Mouse (Mus musculus): ENCODE measurements at regions not wholly inside any gene's neighbourhood (a gene's known extent, or its start where the extent isn't known, plus 50 kb on each side); places are given as distances from the start of the nearest gene placed in this dataset.
"Not testable (repeated sequence)": the region's sequence is repeated elsewhere in the genome, so short reads cannot be mapped to it uniquely, and the experiment has no call there.

DNA sequence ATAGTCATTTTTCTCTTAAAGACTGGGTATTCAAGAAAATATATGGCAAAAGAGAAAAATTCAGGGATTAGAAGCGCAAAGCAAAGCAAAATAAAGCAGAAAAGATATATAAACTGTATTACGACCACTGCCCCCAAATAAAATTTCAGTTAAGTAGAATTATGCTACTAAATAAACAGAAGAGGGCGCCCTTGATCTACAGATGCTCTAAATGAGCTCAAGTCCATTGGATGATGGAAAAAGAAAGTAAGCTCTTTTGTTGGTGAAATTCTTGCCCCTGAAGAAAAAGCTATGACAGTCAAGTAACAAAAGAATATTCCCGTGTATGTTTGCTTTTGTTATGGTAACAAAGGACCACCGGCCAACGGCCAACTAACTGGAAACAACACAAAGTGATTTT lies 165.5 kb upstream of the Stk26 start:
- peak; percentile 68 for DNase-seq (ENCODE audit: low read depth)

DNA sequence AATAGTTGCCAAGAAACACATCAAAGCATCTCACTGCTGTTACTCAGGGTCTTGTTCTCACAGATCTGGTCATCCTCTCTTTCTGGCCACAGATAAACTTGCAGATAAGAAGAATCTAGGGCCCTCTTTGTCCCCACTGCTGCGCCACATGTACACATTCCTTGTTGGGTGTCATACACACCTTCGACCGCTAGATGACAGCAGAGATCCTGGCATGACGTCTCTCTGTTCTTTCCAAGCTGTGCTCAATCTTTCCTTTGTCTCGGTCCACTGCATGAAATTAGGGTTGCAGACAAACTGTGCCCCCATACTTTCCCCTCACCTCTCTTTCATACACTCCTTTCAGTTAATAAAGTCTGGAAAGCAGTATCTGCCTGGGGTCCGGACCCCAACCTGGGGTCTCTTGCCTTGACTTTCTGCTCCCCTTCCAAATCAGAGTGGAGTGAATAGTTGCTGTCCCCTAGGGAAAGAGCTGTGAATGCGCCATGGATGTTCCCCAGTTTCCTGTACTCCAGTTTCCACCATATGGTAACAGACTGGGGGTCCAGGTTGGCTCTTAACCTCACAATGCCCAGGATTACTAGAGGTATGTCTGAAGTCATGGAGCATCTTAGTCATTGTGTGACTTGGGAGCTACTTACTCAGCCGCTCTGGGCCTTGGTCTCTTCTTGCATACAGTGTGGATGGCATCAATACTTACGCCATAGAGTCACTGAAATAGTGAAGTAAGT lies 182.8 kb upstream of the Stk26 start:
- peak; percentile 61 for DNase-seq (ENCODE audit: low read depth)

DNA sequence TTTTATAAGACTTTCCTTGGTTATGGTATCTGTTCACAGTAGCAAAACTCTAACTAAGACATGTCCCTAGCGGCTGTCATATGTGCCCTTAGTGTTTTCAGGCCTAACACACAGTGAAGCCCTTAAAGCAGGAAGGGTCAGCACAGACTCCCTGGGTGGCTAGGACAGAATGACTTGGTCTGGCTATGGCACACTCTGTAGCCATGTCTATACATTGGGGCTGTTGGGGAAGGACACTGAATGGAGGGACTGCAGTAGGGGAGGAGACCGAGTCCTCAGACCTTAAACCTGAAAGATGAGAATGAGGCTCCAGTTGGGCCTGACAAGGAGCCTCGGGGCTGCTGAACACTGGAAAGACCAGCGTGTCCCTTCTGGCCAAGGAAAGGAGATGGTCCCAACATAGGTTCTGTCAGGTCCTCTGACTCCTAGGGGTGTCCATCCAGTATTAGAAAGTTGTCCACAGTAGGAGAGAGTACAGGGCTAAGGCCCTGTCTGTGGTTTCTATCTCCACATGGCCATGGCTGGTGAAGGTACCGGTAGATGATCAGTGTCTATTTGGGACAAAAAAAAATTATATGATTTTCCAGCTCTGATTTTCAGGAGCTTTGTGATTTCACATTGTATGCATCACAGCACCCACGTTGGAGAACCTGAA lies 183.5 kb upstream of the Stk26 start:
- no peak for DNase-seq (ENCODE audit: low read depth)

DNA sequence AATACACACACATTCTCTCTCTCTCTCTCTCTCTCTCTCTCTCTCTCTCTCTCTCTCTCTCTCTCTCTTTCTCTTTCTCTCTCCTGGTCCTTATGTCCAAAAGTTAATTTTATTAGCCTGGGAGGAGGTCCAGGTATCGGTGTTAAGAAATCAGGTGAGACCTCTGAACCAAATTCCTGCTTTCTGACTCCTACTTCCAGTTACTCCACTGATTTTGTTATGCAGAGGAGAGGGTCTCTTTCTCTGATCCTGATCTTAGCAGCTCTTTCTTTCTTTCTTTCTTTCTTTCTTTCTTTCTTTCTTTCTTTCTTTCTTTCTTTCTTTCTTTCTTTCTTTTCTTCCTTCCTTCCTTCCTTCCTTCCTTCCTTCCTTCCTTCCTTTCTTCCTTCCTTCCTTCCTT lies 185.5 kb upstream of the Stk26 start:
- DNase-seq (ENCODE audit: low read depth): not testable (repeated sequence)

DNA sequence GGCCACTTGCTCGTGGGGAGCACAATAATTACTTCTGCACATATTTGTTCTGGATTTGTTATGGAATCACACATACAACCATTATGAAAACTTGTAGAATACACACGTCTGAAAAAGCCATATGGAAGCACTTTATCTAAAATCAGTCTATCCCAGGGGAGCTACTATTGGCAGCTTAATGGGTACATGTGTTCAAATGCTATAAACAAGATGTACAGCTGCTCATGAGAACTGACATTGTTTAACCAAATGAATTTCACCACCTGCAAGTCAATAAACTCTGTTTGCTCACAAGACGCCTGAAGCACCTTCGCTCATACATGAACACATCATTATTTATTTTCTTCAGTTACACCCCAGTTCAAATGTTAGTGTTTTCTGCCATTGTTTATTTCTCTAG lies 199.5 kb upstream of the Stk26 start:
- DNase-seq (ENCODE audit: low read depth): no peak

DNA sequence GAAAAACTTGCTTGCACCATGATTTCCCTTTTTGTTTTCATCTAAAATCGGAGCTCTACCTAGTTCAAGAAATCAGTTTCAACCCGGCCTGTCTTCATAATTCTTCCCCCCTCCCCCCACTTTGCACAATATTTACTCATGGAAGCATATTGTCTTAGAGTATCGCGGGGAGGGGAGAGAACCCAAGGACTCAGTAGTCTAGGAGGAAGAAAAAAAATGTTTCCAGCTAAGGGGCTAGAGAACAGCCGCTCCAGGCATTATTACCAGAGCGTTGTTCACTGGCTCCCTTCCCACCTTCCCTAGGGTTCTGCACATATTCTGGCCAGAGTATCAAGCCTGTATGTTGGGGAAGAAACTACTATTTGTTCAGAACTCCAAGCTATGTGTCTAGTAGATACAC lies 205.2 kb upstream of the Stk26 start:
- no peak for DNase-seq (ENCODE audit: low read depth)

DNA sequence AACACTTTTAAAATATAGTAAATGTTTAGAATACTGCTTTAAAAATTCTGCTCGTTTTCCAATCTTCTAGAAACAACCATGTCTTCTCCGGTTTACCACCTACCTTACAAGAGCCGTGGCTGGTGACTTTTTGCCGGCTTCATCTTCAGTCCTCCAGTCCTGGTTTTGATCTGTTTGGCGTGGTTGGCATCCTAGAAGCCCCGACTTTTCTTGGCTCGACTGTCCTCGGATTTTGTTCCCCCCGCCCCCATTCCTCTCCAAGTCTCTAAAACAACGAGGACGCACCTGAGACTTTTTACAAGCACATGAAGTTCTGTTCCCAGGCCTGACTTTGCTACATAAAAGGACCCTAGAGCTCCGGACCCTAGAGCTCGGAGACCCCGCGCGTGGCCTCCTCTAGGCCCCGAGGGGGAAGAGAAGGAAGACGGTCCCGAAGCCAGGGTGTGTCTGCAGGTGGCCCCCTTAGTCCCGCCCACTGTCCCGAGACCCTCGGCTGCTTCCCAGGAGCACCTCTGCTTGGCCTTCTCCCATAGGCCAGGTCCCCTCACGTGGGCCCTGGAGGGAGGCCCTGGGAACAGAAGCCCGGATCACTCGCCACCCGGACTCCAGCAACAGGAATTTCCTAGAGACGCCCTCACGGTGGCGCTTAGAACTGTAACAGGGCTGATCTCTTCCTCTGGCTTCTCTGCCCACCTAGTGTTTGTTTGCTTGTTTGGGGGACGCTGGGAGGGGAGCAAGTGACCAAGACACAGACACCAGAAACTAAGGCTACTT lies 205.8 kb upstream of the Stk26 start:
- peak; percentile 54 for DNase-seq (ENCODE audit: low read depth)

DNA sequence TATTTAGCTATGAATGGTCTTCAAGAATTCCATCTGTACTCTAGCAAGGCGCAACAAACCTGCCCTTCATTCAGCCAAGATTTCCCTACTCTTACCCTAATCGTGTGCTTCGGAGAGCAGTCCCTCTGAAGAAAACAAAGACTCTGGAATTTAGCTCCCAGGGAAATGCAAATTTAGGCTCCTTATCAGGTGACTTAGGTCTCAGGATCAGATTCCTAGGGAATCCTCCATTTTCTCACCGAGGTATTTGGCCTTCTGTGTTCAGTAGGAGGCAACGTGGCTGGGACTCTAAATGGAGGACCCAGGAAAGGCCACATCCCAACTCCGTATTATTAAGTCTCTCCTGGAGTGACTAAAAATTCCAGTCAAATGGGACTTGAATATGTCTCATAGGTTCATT lies 204.2 kb upstream of the Olfr1324 start:
- no peak for DNase-seq (ENCODE audit: low read depth)

DNA sequence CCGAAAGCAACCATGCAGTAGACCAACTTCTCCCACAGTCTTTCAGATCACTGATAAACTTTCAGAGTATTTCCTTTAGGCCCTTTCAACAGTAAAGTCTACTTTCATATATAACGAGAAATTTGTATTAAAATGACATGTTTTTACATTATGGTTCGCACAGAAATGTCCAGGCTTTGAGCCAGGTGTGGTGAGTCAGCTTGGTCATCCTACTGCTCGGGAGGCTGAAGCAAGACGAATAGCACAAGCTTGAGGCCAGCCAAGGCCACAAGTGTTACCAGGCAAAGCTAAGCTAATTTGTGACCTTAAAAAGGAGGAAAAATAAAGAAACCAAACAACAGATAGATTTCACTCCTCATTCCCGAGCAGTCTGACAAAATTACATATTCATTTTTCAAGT lies 197.0 kb upstream of the Olfr1324 start:
- no peak for DNase-seq (ENCODE audit: low read depth)

DNA sequence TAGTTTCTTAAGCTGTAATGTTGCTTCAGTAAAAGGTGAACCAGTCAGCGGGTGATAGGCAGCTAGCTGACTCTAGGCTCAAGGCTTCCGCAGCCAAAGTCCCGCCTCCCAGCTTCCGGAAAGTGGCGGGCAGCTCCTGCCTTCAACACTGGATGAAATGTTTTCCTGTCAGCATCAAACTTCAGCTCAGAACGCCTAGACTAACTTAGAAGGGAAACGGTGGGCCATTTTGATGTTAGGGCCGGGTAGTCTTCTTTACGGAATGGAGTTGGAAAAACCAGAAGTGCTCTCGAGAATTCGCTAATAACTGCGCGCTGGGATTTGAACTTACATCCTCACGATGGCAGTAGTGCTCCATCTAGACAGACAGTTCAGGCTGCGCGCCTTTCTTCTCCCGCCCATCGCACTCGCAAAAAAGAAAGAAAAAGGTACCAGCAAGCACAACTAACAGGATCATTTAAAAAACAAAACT lies 194.7 kb upstream of the Olfr1324 start:
- no peak for DNase-seq (ENCODE audit: low read depth)

DNA sequence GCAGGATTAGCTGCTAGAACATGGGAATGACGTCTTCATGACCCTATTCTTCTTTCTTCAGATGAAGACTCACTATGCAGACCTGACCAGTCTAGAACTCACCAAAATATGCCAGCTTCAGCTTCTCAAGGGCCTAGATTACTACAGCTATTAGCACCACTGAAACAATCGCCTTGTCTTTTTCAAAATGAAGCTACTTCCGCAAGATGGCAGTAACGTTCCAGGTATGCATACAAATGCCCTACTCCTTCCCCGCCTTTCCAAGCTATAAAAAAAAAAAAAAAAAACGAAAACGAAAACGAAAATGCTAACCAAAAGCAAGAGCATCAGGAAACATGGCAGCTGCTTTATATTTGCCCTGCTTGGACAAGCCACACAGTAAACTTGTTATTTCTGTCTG lies 192.6 kb upstream of the Olfr1324 start:
- no peak for DNase-seq (ENCODE audit: low read depth)

DNA sequence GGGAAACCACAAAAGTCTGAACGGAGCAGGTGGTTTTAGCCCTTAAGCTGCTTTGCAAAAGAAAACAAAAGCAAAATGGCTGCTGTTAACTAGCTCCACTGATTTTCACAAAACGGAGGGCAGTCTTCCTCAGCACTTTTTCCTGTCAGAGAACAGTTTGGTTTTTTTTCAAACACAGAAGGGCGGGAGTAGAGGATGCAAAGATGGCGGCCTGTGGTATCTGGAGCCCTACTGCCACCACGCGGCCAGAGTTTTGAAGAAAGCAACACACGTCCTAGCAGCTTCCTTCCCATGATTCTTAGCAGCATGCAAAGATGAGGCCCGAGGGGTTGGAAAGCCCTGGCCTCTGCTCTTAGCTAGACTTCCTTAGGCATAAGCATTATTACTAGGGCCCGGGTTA lies 191.6 kb upstream of the Olfr1324 start:
- DNase-seq (ENCODE audit: low read depth): peak; percentile 18

DNA sequence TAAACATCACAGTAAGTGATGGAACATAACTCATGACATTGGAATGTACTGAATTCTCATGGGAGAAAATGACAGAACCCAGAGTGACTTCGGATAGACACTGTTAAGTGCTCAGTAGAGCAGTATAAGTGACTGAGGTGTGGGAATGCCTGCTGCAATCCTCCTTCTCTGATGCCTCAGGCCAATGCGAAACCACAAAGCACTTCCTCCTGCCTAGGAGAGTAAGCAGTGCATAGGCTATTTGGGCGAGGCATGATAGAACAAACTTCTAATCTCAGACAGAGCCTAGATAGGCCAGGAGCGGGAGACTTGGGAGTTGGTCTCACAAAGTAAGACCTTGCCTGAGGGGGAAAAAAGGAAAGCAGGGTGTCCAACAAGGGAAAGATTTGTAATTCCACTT lies 190.6 kb upstream of the Olfr1324 start:
- no peak for DNase-seq (ENCODE audit: low read depth)

DNA sequence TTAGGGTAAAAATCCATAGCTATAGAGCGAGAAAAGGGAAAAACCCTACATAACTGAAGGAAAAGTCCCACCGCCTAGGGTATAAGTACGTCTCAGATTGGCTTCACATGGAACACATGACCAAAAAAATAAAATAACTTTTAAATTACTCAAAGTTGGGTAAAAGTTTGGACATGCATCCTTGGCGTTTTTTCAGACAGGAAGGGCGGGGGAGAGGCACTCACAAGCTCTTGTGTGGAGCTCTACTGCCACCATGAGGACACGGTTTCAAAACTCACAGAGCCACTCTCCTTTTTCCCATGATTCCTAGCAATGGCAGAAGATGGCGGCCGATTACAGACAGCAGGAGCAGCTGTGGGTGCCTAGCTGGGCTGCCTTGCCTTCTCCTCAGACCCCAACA lies 188.6 kb upstream of the Olfr1324 start:
- not testable (repeated sequence) for DNase-seq (ENCODE audit: low read depth)

DNA sequence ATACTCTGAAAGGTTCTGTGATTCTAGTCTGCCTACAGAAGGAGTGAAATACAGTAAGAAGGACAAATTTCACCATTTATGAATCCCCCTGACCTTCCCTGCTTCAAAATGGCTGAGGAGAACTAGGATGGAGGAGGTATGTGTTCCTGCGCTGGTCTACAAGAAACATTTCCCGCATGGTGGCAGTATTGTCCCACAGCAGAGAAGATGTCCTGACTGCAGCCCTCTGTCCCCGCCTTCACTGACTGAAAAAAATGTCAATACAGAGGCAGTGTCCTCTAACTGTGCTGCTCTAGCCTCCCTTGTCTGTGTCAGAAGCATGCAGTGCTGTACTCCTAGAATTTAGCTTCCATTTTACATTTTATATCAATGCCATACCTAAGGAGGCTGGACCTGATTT lies 186.6 kb upstream of the Olfr1324 start:
- DNase-seq (ENCODE audit: low read depth): not testable (repeated sequence)

DNA sequence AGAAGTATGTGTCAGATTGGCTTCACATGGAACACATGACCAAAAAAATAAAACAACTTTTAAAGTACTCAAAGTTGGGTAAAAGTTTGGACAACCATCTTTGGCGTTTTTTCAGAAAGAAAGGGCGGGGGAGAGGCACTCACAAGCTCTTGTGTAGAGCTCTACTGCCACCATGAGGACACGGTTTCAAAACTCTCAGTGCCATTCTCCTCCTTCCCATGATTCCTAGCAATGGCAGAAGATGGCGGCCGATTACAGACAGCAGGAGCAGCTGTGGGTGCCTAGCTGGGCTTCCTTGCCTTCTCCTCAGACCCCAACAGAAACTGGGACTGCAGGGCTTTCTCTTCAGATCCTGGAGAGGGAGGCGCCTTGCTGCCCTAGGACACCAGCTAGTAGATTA lies 186.1 kb upstream of the Olfr1324 start:
- DNase-seq (ENCODE audit: low read depth): not testable (repeated sequence)

DNA sequence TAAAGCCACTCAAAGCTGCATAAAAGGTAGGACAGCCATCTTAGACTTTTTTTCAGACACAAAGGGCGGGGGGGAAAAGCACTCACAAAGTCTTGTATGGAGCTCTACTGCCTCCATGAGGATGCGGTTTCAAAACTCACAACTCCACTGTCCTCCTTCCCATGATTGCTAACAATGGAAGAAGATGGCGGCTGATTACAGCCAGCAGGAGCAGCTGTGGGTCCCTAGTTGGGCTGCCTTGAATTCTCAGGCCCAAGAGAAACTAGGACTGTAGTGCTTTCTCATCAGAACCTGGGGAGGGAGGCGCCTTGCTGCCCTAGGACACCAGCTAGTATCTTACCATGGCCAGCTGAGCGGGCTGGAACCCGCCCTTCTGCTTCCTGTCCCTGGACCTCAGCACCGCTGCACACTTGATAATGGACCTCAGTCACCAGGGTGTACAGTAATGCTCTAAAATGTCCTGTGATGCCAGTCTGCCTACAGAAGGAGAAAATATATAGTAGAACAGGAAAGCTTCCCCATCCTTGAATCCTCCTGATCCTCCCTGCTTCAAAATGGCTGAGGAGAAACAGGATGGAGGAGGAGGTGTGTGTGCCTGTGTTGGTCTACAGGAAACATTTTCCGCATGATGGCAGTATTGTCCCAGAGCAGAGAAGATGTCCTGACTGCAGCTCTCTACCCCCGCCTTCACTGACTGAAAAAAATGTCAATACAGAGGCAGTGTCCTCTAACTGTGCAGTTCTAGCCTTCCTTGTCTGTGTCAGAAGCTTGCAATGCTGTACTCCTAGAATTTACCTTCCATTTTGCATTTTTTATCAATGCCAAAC lies 183.7 kb upstream of the Olfr1324 start:
- DNase-seq (ENCODE audit: low read depth): peak; percentile 28

DNA sequence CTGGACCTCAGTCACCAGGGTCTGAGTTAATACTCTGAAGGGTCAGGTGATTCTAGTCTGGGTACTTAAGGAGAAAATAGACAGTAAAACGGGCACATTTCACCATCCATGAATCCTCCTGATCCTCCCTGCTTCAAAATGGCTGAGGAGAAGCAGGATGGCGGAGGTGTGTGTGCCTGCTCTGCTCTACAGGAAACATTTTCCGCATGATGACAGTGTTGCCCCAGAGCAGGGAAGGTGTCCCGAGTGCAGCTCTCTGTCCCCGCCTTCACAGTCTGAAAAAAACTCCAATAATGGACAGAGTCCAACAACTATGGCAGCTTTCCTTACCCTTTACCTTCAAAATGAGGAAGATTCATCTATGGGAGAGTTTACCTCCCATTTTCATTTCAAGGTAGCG lies 179.8 kb upstream of the Olfr1324 start:
- DNase-seq (ENCODE audit: low read depth): not testable (repeated sequence)

DNA sequence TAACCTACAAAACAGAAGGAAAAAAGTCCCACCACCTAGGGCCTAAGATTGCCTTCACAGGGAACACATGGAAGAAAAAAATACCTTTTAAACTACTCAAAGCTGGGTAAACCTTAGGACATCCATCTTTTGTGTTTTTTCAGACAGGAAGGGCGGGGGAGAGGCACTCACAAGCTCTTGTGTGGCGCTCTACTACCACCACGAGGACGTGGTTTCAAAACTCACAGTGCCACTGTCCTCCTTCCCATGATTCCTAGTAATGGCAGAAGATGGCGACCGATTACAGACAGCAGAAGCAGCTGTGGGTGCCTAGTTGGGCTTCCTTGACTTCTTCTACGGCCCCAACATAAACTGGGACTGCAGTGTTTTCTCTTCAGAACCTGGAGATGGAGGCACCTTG lies 179.3 kb upstream of the Olfr1324 start:
- peak; percentile 72 for DNase-seq (ENCODE audit: low read depth)

DNA sequence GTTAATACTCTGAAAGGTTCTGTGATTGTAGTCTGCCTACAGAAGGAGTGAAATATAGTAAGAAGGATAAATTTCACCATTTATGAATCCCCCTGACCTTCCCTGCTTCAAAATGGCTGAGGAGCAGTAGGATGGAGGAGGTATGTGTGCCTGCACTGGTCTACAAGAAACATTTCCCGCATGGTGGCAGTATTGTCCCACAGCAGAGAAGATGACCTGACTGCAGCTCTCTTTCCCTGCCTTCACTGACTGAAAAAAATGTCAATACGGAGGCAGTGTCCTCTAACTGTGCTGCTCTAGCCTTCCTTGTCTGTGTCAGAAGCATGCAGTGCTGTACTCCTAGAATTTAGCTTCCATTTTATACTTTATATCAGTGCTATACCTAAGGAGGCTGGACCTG lies 177.2 kb upstream of the Olfr1324 start:
- peak; percentile 28 for DNase-seq (ENCODE audit: low read depth)

DNA sequence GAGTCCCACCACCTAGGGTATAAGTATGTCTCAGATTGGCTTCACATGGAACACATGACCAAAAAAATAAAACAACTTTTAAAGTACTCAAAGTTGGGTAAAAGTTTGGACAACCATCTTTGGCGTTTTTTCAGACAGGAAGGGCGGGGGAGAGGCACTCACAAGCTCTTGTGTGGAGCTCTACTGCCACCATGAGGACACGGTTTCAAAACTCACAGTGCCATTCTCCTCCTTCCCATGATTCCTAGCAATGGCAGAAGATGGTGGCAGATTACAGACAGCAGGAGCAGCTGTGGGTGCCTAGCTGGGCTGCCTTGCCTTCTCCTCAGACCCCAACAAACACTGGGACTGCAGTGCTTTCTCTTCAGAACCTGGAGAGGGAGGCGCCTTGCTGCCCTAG lies 176.7 kb upstream of the Olfr1324 start:
- DNase-seq (ENCODE audit: low read depth): peak; percentile 21

DNA sequence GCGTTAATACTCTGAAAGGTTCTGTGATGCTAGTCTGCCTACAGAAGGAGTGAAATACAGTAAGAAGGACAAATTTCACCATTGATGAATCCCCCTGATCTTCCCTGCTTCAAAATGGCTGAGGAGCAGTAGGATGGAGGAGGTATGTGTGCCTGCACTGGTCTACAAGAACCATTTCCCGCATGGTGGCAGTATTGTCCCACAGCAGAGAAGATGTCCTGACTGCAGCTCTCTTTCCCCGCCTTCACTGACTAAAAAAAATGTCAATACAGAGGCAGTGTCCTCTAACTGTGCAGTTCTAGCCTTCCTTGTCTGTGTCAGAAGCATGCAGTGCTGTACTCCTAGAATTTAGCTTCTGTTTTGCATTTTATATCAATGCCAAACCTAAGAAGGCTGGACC lies 174.6 kb upstream of the Olfr1324 start:
- peak; percentile 32 for DNase-seq (ENCODE audit: low read depth)
